Mouse (Mus musculus) intestine, embryonic 15.5 days (tissue): ENCODE results near the gene Rwdd4a. TPM values are rescaled to one million over a fixed set of nuclear protein-coding genes. Genes with fewer than 3 reads are reported as not detected.
A peak's percentile ranks its signal among the peaks of the same experiment; 100 is the strongest.

Source experiments
- ATAC-seq: fragments of 200-750 bp; cut with Nextera tagmentation; 2 replicates; pipeline ENCODE4 v1.8.0; 2017; ENCODE audit warnings: moderate TSS enrichment, moderate library complexity
- H3K27ac ChIP-seq: fragments of 300-500 bp; sonication (generic); 2 replicates; pipeline ENCODE4 v1.5.1; 2015; ENCODE audit warnings: mild to moderate bottlenecking, inconsistent platforms
- H3K27me3 ChIP-seq: fragments of 300-500 bp; sonication (generic); replicated peaks from 2 replicates; pipeline ENCODE4 v1.6.1; 2015; ENCODE audit warnings: inconsistent platforms
- H3K36me3 ChIP-seq: fragments of 300-500 bp; sonication (generic); 2 replicates; pipeline ENCODE4 v1.6.1; 2015; ENCODE audit warnings: inconsistent platforms
- H3K4me1 ChIP-seq: fragments of 300-500 bp; sonication (generic); replicated peaks from 2 replicates; pipeline ENCODE4 v1.6.1; 2015; ENCODE audit warnings: inconsistent platforms
- H3K4me2 ChIP-seq: fragments of 300-500 bp; sonication (generic); replicated peaks from 2 replicates; pipeline ENCODE4 v1.6.1; 2015; ENCODE audit warnings: mild to moderate bottlenecking, inconsistent platforms
- H3K4me3 ChIP-seq: fragments of 300-500 bp; sonication (generic); replicated peaks from 2 replicates; pipeline ENCODE4 v1.5.1; 2015; ENCODE audit warnings: inconsistent platforms
- H3K9ac ChIP-seq: fragments of 300-500 bp; sonication (generic); 2 replicates; pipeline ENCODE4 v1.6.1; 2015; ENCODE audit warnings: inconsistent platforms
- H3K9me3 ChIP-seq: fragments of 300-500 bp; sonication (generic); 2 replicates; pipeline ENCODE4 v1.6.1; 2016; ENCODE audit warnings: inconsistent platforms
- WGBS: fragments of 180-500 bp; shearing (Covaris S2); methylation state at CpG from one replicate; pipeline ENCODE4 v1.1.7; 2015; 5-methylcytosine and 5-hydroxymethylcytosine counted together
- polyA plus RNA-seq: library from polyadenylated mRNA; unstranded; fragments of >200 nt; fragmentation: Nextera tagmentation; extraction: Ambion mirVana; gene quantifications from 2 replicates; pipeline ENCODE4 v1.2.1, GENCODE M21; 2015

The Rwdd4a gene
- 40.4 and 44.5 TPM in 2 replicates for polyA plus RNA-seq

DNA sequence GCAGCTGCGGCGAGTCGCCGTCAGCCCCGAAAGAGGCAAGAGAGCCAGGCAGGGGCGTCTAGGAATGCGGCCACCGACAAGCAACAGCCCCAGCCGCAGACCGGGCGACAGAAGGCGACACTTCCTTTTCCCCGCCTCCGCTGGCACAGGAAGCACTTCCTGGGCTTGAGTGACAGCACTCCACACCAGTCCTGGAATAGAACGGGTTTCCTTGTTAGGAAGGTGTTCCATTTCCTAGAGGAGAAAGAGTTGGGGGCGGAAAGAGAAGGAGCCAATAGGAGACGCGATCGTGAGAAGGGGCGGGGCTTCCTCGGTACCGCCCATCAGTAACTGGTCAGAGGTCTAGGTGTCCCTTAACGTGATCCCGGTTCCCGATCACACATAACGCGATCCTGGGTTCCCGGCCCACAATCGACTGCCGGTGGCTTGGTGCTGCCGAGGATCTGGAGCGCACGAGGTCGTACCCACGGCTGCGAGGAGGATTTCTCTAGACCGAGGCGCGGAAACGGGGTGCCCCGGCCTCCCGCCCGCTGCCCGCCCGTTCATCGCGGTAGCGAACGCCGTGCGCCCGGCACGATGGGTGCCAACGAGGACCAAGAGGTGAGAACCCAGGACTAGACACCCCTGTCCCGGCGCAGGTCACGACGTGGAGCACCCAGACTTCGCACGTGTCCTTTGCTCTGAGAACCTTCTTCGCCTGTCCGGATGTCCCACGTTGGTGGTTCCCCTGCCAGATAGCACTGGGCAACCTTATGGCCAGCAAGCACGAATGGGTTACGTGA, at the start of gene Rwdd4a, which contains the start of gene Trappc11:
Gene Rwdd4a, plus strand, starts transcription at position 321 of the 782 bp plus-strand sequence.
Gene Trappc11, minus strand, starts transcription at position 127 of the 782 bp plus-strand sequence.
- WGBS: under 1% methylated on average over 65 of the region's 65 CpGs
- Histone ChIP-seq H3K27ac (peak within 1 kb of the TSS; percentile 68), H3K27me3 (no peaks in the 10 kb centered on the region), H3K36me3 (0 out of 2 replicates have a peak, but pooled peaks cover 4% of the 10 kb centered on the region), H3K4me2 (peak within 1 kb of the TSS; percentile 84), H3K4me3 (peak within 1 kb of the TSS; percentile 83), H3K9me3 (no peaks in the 10 kb centered on the region), H3K4me1 (peaks cover 10% of the 10 kb centered on the region; the same call in 1 of the 2 replicates), H3K9ac (peak within 1 kb of the TSS; percentile 94)
- ATAC-seq: peak; percentile 100

DNA sequence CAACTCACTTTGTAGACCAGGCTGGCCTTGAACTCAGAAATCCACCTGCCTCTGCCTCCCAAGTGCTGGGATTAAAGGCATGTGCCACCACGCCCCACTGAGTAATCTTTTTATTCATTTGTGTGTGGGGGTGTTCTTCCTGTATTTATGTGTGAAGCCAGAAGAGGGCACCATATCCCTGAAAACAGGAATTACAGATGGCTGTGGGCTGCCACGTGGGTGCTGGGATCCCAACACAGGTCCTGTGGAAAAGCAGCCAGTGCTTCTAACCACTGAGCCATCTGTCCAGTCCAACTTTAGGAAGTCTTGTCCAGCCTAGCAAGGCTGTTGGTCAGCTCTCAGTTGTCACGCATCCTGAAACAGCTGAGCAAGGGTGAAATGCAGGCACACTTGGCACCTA, 46.2 kb upstream of the Rwdd4a start:
- Histone ChIP-seq H3K36me3 (peaks cover 8% of the 10 kb centered on the region; the same call in 1 of the 2 replicates), H3K9me3 (no peaks in the 10 kb centered on the region), H3K27me3 (no peaks in the 10 kb centered on the region), H3K4me3 (no peak overlapping the region), H3K27ac (no peak overlapping the region), H3K4me2 (no peak overlapping the region), H3K9ac (no peak overlapping the region), H3K4me1 (no peaks in the 10 kb centered on the region)
- WGBS: 91% methylated on average over 3 of the region's 3 CpGs
- no peak for ATAC-seq

DNA sequence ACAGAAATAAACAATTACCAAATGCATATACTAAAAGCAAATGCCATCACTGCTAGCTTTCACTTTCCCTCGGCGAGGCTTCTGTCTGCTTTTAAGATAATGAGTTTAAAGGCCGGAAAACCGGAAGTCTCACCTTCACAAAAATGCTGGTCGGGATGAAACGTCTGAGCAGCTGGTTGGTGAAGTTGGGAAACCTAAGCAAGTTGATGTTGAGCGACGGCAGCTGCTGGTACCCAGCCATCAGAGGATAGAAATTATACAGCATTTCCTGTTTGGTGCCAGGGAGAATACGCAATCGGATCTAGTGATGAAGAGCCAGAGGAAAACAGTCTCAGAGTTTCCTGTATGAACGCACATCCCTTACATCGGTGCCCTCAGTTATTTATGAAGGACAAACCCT, 40.4 kb upstream of the Rwdd4a start:
- no peak overlapping the region for H3K4me3 ChIP-seq
- 86% methylated on average over 12 of the region's 12 CpGs for WGBS
- no peaks in the 10 kb centered on the region for H3K9me3 ChIP-seq
- H3K9ac ChIP-seq: no peak overlapping the region
- H3K4me1 ChIP-seq: no peaks in the 10 kb centered on the region
- no peak for ATAC-seq
- H3K4me2 ChIP-seq: no peak overlapping the region
- H3K27me3 ChIP-seq: no peaks in the 10 kb centered on the region
- H3K36me3 ChIP-seq: peaks cover 11% of the 10 kb centered on the region; the same call in 1 of the 2 replicates
- no peak overlapping the region for H3K27ac ChIP-seq

DNA sequence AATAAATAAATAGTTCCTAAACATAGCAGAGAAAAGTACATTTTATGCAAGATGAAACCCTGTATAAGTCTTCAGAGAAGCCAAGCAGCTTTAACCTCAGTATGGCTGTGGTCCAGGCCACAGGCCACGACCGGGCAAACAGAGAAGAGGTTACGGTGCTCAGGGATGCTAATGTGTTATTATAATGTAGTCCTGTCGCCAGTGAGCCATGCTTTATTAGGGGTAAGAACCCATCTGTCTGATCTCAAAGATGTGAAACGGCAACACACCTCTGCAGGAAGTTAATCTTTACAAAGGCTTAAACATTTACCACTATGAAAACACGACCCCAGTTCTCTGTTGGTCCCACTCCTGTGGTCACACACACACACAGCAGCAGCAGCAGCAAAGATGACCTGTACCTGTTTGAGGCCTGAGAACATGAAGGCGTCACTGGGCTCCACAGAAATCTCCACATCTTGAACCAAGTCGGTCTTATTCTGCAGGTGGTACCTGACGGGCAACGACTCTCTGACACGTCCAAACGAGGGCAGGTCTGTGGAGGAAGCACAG, 38.8 kb upstream of the Rwdd4a start:
- peak; percentile 61 for ATAC-seq
- no peaks in the 10 kb centered on the region for H3K9me3 ChIP-seq
- no peaks in the 10 kb centered on the region for H3K27me3 ChIP-seq
- no peak overlapping the region for H3K27ac ChIP-seq
- no peak overlapping the region for H3K4me2 ChIP-seq
- H3K9ac ChIP-seq: no peak overlapping the region
- 57% methylated on average over 12 of the region's 12 CpGs for WGBS
- no peak overlapping the region for H3K4me3 ChIP-seq
- H3K4me1 ChIP-seq: no peaks in the 10 kb centered on the region
- peaks cover 15% of the 10 kb centered on the region; the same call in 1 of the 2 replicates for H3K36me3 ChIP-seq

DNA sequence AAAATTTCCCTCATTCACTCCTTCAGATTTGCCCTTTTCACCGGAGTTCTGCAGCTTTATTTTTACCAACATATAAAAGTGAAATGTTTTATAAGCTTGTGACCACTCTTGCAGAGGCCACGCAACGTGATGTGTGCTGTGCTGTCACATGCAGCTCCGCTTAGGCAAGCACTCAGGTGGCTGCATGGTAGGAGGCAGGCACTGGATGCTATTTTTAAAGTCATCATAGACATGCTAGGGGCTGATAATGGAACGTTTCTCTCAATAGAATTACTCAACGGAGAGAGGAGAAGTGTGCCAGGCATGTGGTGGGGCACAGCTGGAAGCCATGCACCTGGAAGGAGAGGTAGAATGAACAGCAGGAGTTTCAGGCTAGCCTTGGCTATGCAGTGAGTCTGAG, 38.0 kb upstream of the Rwdd4a start:
- Histone ChIP-seq H3K27me3 (no peaks in the 10 kb centered on the region), H3K27ac (no peak overlapping the region), H3K4me2 (no peak overlapping the region), H3K9ac (no peak overlapping the region), H3K4me1 (no peaks in the 10 kb centered on the region), H3K36me3 (peaks cover 15% of the 10 kb centered on the region; the same call in 1 of the 2 replicates), H3K4me3 (no peak overlapping the region), H3K9me3 (no peaks in the 10 kb centered on the region)
- 73% methylated on average over 6 of the region's 6 CpGs for WGBS
- no peak for ATAC-seq

DNA sequence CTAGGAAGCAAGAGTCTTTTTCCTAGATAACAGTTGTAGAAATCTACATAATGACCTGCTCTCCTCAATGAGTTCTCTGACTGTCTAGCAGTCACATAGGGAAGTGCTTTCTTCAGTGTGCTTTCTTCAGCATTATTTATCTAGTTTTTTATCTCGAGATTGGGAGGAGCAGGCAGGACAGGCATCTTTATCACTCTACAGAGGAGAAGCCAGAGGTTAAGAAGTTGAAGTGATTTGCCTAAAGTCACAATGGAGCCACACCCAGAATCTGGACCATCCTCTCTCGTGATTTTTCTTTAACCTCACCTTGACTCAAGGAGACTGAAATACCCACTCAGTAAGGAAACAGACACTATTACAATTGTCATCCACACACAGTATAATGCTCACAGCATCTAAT, 31.5 kb upstream of the Rwdd4a start:
- Histone ChIP-seq H3K27ac (no peak overlapping the region), H3K9ac (no peak overlapping the region), H3K36me3 (peaks cover 14% of the 10 kb centered on the region), H3K9me3 (no peaks in the 10 kb centered on the region), H3K4me2 (no peak overlapping the region), H3K4me3 (no peak overlapping the region), H3K27me3 (no peaks in the 10 kb centered on the region), H3K4me1 (no peaks in the 10 kb centered on the region)
- no peak for ATAC-seq
- 63% methylated on average over 2 of the region's 2 CpGs for WGBS

DNA sequence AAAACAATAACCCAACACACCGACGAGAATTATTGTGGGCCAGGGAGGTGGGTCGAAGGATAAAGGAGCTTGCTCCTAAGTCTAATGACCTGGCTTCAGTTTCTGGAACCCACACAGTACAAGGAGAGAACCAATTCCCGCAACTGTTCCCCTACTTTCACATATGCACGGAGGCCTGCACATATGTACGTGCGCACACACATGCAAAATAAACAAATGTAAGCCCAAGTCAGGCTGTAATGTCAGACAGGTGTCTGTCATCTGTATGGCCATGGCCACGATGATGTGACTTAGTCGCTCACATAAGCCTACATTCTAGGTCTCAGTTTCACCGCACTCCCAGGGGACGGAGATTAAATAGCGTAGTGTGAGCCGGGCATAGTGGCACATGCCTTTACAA, 30.9 kb upstream of the Rwdd4a start:
- Histone ChIP-seq H3K9ac (no peak overlapping the region), H3K9me3 (no peaks in the 10 kb centered on the region), H3K27ac (no peak overlapping the region), H3K4me1 (no peaks in the 10 kb centered on the region), H3K27me3 (no peaks in the 10 kb centered on the region), H3K4me2 (no peak overlapping the region), H3K36me3 (peaks cover 14% of the 10 kb centered on the region), H3K4me3 (no peak overlapping the region)
- no peak for ATAC-seq
- WGBS: 94% methylated on average over 13 of the region's 13 CpGs

DNA sequence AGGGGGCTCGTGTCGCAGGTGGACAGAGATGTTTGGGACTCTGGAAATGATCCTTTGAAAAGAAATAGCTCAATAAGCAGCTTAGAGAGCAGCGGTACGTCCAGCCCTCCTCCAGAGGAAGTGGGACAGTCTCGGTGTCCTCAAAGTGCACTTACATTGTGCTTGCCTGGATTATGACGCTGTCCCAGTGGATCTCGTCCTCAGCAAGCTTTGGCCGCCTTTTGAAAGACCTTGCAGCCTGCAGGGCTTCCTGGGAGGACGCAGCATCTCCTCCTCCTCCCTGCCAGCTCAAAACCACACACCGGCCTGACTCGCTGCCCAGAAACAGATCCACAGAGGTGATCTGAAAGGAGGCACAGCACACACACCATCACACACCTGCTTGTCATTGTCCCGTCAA, 28.0 kb upstream of the Rwdd4a start:
- Histone ChIP-seq H3K9ac (no peak overlapping the region), H3K27me3 (no peaks in the 10 kb centered on the region), H3K4me2 (no peak overlapping the region), H3K4me1 (no peaks in the 10 kb centered on the region), H3K9me3 (no peaks in the 10 kb centered on the region), H3K27ac (no peak overlapping the region), H3K4me3 (no peak overlapping the region), H3K36me3 (peaks cover 26% of the 10 kb centered on the region)
- ATAC-seq: no peak
- 92% methylated on average over 12 of the region's 12 CpGs for WGBS

DNA sequence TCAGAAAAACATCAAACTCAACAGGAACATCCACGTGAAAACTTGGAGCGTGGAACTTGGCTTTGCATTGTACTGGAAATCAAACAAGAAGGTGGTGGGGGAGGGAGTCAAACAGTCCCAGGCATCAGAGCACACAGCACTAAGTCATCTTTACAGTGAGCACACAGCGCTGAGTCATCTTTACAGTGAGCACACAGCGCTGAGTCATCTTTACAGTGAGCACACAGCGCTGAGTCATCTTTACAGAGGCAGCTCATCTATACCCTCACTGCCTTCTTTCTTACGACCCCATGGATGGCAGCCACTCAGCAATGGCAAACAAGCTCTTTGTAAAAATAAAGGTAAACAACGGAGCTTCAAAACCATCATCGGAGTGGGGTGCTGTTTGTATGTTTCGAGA, 22.5 kb upstream of the Rwdd4a start:
- H3K4me3 ChIP-seq: no peak overlapping the region
- H3K27ac ChIP-seq: no peak overlapping the region
- H3K36me3 ChIP-seq: peaks cover 27% of the 10 kb centered on the region
- H3K9ac ChIP-seq: no peak overlapping the region
- H3K9me3 ChIP-seq: no peaks in the 10 kb centered on the region
- no peak overlapping the region for H3K4me2 ChIP-seq
- no peak for ATAC-seq
- H3K4me1 ChIP-seq: no peaks in the 10 kb centered on the region
- WGBS: 90% methylated on average over 9 of the region's 9 CpGs
- no peaks in the 10 kb centered on the region for H3K27me3 ChIP-seq

DNA sequence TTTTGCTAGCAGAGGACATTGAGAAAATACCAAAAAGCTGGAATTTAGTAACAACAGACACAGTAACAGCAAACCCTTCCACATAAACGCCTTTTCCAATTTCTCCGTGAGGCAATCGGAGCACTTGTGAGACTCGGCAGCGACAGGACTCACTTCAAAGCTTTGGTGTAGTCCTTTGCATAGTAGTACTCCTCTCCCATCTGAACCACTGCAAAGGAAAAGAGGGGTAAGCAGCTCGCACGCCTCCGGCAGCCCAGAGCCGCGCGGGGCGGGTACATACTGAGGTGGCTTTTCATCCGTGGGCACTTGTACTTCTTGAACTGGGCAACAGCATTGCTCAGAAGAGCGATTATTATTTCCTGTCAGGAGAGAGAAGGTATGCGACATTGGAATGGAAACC, 19.9 kb upstream of the Rwdd4a start:
- H3K4me1 ChIP-seq: no peaks in the 10 kb centered on the region
- H3K36me3 ChIP-seq: peaks cover 22% of the 10 kb centered on the region
- H3K4me2 ChIP-seq: no peak overlapping the region
- no peak for ATAC-seq
- H3K27ac ChIP-seq: no peak overlapping the region
- 92% methylated on average over 15 of the region's 15 CpGs for WGBS
- H3K27me3 ChIP-seq: no peaks in the 10 kb centered on the region
- no peaks in the 10 kb centered on the region for H3K9me3 ChIP-seq
- no peak overlapping the region for H3K4me3 ChIP-seq
- H3K9ac ChIP-seq: no peak overlapping the region

DNA sequence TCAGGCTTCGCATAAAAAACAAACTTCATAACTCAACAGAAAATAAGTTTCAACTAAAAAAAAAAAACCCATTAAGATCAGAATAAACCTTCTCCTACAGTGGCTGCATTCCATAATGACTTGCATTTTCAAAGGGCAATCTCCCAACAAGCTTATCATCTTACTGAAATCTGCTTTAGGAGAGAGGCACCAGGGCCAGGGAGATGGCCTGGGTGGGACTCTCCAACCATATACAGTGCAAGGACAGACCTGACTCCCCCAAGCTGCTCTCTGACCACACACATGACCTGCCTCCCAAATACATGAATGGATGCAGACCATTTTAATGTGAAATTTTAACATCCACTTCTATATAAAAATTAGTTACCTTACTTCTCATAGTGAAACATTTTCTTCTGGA, 5.4 kb upstream of the Rwdd4a start:
- Histone ChIP-seq H3K27ac (no peak overlapping the region), H3K4me2 (no peak overlapping the region), H3K4me1 (0 out of 2 replicates have a peak, but pooled peaks cover 6% of the 10 kb centered on the region), H3K9ac (no peak overlapping the region), H3K27me3 (no peaks in the 10 kb centered on the region), H3K9me3 (no peaks in the 10 kb centered on the region), H3K36me3 (peaks cover 12% of the 10 kb centered on the region; the same call in 1 of the 2 replicates), H3K4me3 (no peak overlapping the region)
- 100% methylated on average over 1 of the region's 1 CpGs for WGBS
- ATAC-seq: no peak

DNA sequence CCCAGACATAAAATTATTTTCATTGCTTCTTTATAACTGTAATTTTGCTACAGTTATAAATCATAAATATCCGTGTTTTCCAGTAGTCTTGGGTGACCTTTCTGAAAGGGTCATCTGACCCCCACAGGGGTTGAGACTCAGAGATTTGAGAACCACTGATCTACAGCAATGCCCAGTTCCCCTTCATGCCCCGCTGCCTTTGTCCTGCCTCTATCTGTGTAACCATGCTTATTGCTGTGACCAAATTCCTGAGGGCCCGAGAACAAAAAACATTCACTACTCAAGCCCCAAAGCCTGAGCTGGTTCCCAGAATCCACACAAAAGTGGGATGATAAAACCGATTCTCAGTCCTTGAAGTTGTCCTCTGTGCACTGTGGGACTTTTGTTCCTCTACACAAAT, 4.9 kb downstream of the Rwdd4a start:
- ATAC-seq: no peak
- H3K4me1 ChIP-seq: peaks cover 4% of the 10 kb centered on the region; the same call in 1 of the 2 replicates
- H3K9ac ChIP-seq: no peak overlapping the region
- no peak overlapping the region for H3K4me2 ChIP-seq
- no peaks in the 10 kb centered on the region for H3K36me3 ChIP-seq
- H3K27me3 ChIP-seq: no peaks in the 10 kb centered on the region
- no peak overlapping the region for H3K27ac ChIP-seq
- no peaks in the 10 kb centered on the region for H3K9me3 ChIP-seq
- 89% methylated on average over 4 of the region's 4 CpGs for WGBS
- H3K4me3 ChIP-seq: no peak overlapping the region
